Mouse (Mus musculus) C2C12 (cell line): ENCODE data around the gene Mpp3.

Source experiments
- CEBPB ChIP-seq: IDR thresholded peaks from one replicate; pipeline ENCODE4 v1.6.1; 2011; ENCODE audit warnings: low read depth, mild to moderate bottlenecking, control low read depth, moderate library complexity
- CTCF ChIP-seq: IDR thresholded peaks from one replicate; pipeline ENCODE4 v1.5.1; 2011; ENCODE audit not compliant: control insufficient read depth, insufficient read depth, insufficient read length
- FOSL1 ChIP-seq: IDR thresholded peaks from one replicate; pipeline ENCODE4 v1.8.0; 2011; ENCODE audit warnings: mild to moderate bottlenecking, low read length; ENCODE audit not compliant: poor library complexity, insufficient read depth, severe bottlenecking
- MAX ChIP-seq: IDR thresholded peaks from one replicate; pipeline ENCODE4 v1.6.1; 2011; ENCODE audit warnings: mild to moderate bottlenecking, control low read depth
- MYOD1 ChIP-seq: IDR thresholded peaks from one replicate; pipeline ENCODE4 v1.6.1; 2011; ENCODE audit warnings: low read depth; ENCODE audit not compliant: control insufficient read depth, insufficient read length
- MYOG ChIP-seq: IDR thresholded peaks from one replicate; pipeline ENCODE4 v1.6.1; 2011; ENCODE audit not compliant: control insufficient read depth, insufficient read length; ENCODE audit errors: extremely low read depth
- USF1 ChIP-seq: IDR thresholded peaks from one replicate; pipeline ENCODE4 v1.6.1; 2011; ENCODE audit warnings: low read depth, mild to moderate bottlenecking, control low read depth, moderate library complexity

GRCm38 (mm10) chr11:101969835-101970234 lies 58.4 kb downstream of the Mpp3 start:
- TF ChIP-seq MAX (no peak), CTCF (no peak), MYOD1 (no peak), USF1 (no peak), CEBPB (no peak), MYOG (no peak), FOSL1 (no peak)
